Mouse (Mus musculus): ENCODE measurements around the gene Dnah2. TPM values are rescaled to one million over a fixed set of nuclear protein-coding genes. Genes with fewer than 3 reads are reported as not detected.

Gene Dnah2
- total and polyA plus RNA-seq, 3 experiments, result under 0.01 to 0.03 TPM; not detected in 1

- dilution Hi-C loops (cut with MboI; ENCODE audit: extremely low pct_ligation_motif_present, extremely low pct_unique_long_range_greater_than_20kb, low sequenced_read_pairs) (no loop called here), in situ Hi-C loops (cut with MboI; ENCODE audit: low pct_ligation_motif_present, low pct_unique_long_range_greater_than_20kb, low sequenced_read_pairs) (loop anchor here (10.0 kb wide), 1 partner anchor 118 kb away; no protein-coding TSS in a partner anchor)
- peaks cover 45 to 53% of the 10 kb centered on the region in 2 experiments for H3K36me3 ChIP-seq (replicated peaks in 1 of 2; ENCODE audit: control insufficient read depth in 1 of 2, insufficient read depth in 1 of 2, low read length in 1 of 2)
Measured at GRCm38 (mm10) chr11:69406867-69407723, 141.8 kb downstream of the Dnah2 start.

GRCm38 (mm10) chr11:69406282-69406681 lies 142.6 kb downstream of the Dnah2 start:
- no peak overlapping the region for H3K9ac ChIP-seq (ENCODE audit: insufficient read depth, low read depth)
- TF ChIP-seq POLR2AphosphoS2 (IDR thresholded peaks at IDR 0.05; ENCODE audit: low read depth, low read length) (no peak), ZMIZ1 (IDR thresholded peaks at IDR 0.05; ENCODE audit: low read depth, low read length) (no peak), ZNF384 (IDR thresholded peaks at IDR 0.05; ENCODE audit: low read depth, low read length) (no peak), CTCF (conservative IDR thresholded peaks at IDR 0.05 in 1 of 2, IDR thresholded peaks at IDR 0.05 in 1 of 2; ENCODE audit: low read depth in 2 of 2, low read length in 2 of 2) (no peak), SMC3 (IDR thresholded peaks at IDR 0.05; ENCODE audit: low read depth, low read length) (no peak), IRF4 (IDR thresholded peaks at IDR 0.05; ENCODE audit: low read depth, low read length) (no peak), TBP (conservative IDR thresholded peaks at IDR 0.05; ENCODE audit: low read depth, low read length) (no peak), POLR2A (IDR thresholded peaks at IDR 0.05; ENCODE audit: low read depth, low read length) (no peak), MEF2A (IDR thresholded peaks at IDR 0.05; ENCODE audit: borderline replicate concordance, low read depth, low read length) (no peak), RAD21 (IDR thresholded peaks at IDR 0.05; ENCODE audit: low read depth, low read length) (no peak), UBTF (IDR thresholded peaks at IDR 0.05; ENCODE audit: low read depth, low read length) (no peak), KAT2A (IDR thresholded peaks at IDR 0.05; ENCODE audit: insufficient replicate concordance, low read length) (no peak), E2F4 (IDR thresholded peaks at IDR 0.05; ENCODE audit: insufficient replicate concordance, low read depth, low read length) (no peak), TCF12 (IDR thresholded peaks at IDR 0.05; ENCODE audit: low read depth, low read length) (no peak), MAFK (IDR thresholded peaks at IDR 0.05; ENCODE audit: insufficient replicate concordance, low read length) (no peak), MYC (IDR thresholded peaks at IDR 0.05; ENCODE audit: low read depth, low read length) (no peak), BHLHE40 (IDR thresholded peaks at IDR 0.05; ENCODE audit: low read depth, low read length) (no peak), SIN3A (IDR thresholded peaks at IDR 0.05; ENCODE audit: low read length) (no peak), CHD2 (IDR thresholded peaks at IDR 0.05; ENCODE audit: low read length) (no peak), GABPA (IDR thresholded peaks at IDR 0.05; ENCODE audit: insufficient replicate concordance, low read depth, low read length) (no peak)
- H3K4me3 ChIP-seq (replicated peaks in 1 of 3; ENCODE audit: low read depth in 2 of 3, low read length in 2 of 3, poor library complexity in 1 of 3), result no peak overlapping the region
- no peaks in the 10 kb centered on the region for H3K27me3 ChIP-seq (replicated peaks)
- no peaks in the 10 kb centered on the region for H3K9me3 ChIP-seq (replicated peaks; ENCODE audit: low read length)
- in situ Hi-C loops (cut with MboI; ENCODE audit: low pct_ligation_motif_present, low pct_unique_long_range_greater_than_20kb, low sequenced_read_pairs), result loop anchor here (10.0 kb wide), 1 partner anchor 119 kb away; no protein-coding TSS in a partner anchor
- H3K79me2 ChIP-seq (replicated peaks; ENCODE audit: control insufficient read depth, extremely low read depth, insufficient read depth, poor library complexity, severe bottlenecking), result peaks cover 7% of the 10 kb centered on the region; the same call in 1 of the 2 replicates
- H3K27ac ChIP-seq (ENCODE audit: insufficient read depth, low read depth), result no peak overlapping the region
- H3K4me2 ChIP-seq (ENCODE audit: insufficient read depth, low read depth, poor library complexity, severe bottlenecking), result no peak overlapping the region
- DNase-seq (ENCODE audit: extremely low read depth), result no peak
- dilution Hi-C loops (cut with MboI; ENCODE audit: extremely low pct_ligation_motif_present, extremely low pct_unique_long_range_greater_than_20kb, low sequenced_read_pairs), result no loop called here
- H3K4me1 ChIP-seq (ENCODE audit: control insufficient read depth in 1 of 2, insufficient read depth in 2 of 2), result peaks cover 11 to 23% of the 10 kb centered on the region in 2 experiments
- peaks cover 53 to 61% of the 10 kb centered on the region in 2 experiments for H3K36me3 ChIP-seq (replicated peaks in 1 of 2; ENCODE audit: control insufficient read depth in 1 of 2, insufficient read depth in 1 of 2, low read length in 1 of 2)

More at GRCm38 (mm10) chr11:69406867-69407723, 141.8 kb downstream of the Dnah2 start:
- Histone ChIP-seq H3K9ac (ENCODE audit: insufficient read depth, low read depth) (no peak overlapping the region), H3K9me3 (replicated peaks; ENCODE audit: low read length) (no peaks in the 10 kb centered on the region), H3K27ac (ENCODE audit: insufficient read depth, low read depth) (no peak overlapping the region), H3K4me2 (ENCODE audit: insufficient read depth, low read depth, poor library complexity, severe bottlenecking) (no peak overlapping the region), H3K79me2 (replicated peaks; ENCODE audit: control insufficient read depth, extremely low read depth, insufficient read depth, poor library complexity, severe bottlenecking) (peaks cover 7% of the 10 kb centered on the region; the same call in 1 of the 2 replicates), H3K4me1 (ENCODE audit: control insufficient read depth in 1 of 2, insufficient read depth in 2 of 2) (peaks cover 10 to 21% of the 10 kb centered on the region in 2 experiments), H3K27me3 (replicated peaks) (peaks cover 3% of the 10 kb centered on the region), H3K4me3 (replicated peaks in 1 of 3; ENCODE audit: low read depth in 2 of 3, low read length in 2 of 3, poor library complexity in 1 of 3) (no peak overlapping the region)
- no peak for TF ChIP-seq GABPA (IDR thresholded peaks at IDR 0.05; ENCODE audit: insufficient replicate concordance, low read depth, low read length)
- no peak for TF ChIP-seq MYC (IDR thresholded peaks at IDR 0.05; ENCODE audit: low read depth, low read length)
- TF ChIP-seq CTCF (conservative IDR thresholded peaks at IDR 0.05 in 1 of 2, IDR thresholded peaks at IDR 0.05 in 1 of 2; ENCODE audit: low read depth in 2 of 2, low read length in 2 of 2), result no peak
- TF ChIP-seq MAFK (IDR thresholded peaks at IDR 0.05; ENCODE audit: insufficient replicate concordance, low read length), result no peak
- TF ChIP-seq ZKSCAN1 (IDR thresholded peaks at IDR 0.05; ENCODE audit: borderline replicate concordance, low read depth, low read length), result no peak
- TF ChIP-seq POLR2AphosphoS2 (IDR thresholded peaks at IDR 0.05; ENCODE audit: low read depth, low read length), result no peak
- TF ChIP-seq CHD1 (IDR thresholded peaks at IDR 0.05; ENCODE audit: low read depth, low read length), result no peak
- TF ChIP-seq ZMIZ1 (IDR thresholded peaks at IDR 0.05; ENCODE audit: low read depth, low read length), result no peak
- TF ChIP-seq MXI1 (IDR thresholded peaks at IDR 0.05; ENCODE audit: low read depth, low read length), result no peak
- no peak for TF ChIP-seq JUND (conservative IDR thresholded peaks at IDR 0.05; ENCODE audit: low read depth, low read length)
- TF ChIP-seq PAX5 (IDR thresholded peaks at IDR 0.05; ENCODE audit: low read length), result no peak
- no peak for TF ChIP-seq CHD2 (IDR thresholded peaks at IDR 0.05; ENCODE audit: low read length)
- TF ChIP-seq NELFE (IDR thresholded peaks at IDR 0.05; ENCODE audit: low read depth, low read length), result no peak
- no peak for TF ChIP-seq E2F4 (IDR thresholded peaks at IDR 0.05; ENCODE audit: insufficient replicate concordance, low read depth, low read length)
- no peak for DNase-seq (ENCODE audit: extremely low read depth)
